Mouse (Mus musculus) gastrocnemius, adult 18-20 months (tissue): Measurements from ENCODE around the gene Stub1. TPM values are rescaled to one million over a fixed set of nuclear protein-coding genes. Genes with fewer than 3 reads are reported as not detected.

Experiments used
- DNase-seq: peaks from one replicate; pipeline ENCODE4 v3.0.0; 2021; ENCODE audit warnings: low spot score
- total RNA-seq, 2 experiments: library from RNA; stranded (reverse); gene quantifications; 2 replicates each; pipeline ENCODE4 v1.2.3; 2021

The Stub1 gene
- total RNA-seq, 2 experiments from 2014 or later = 88.4 to 92.9 TPM

- DNase-seq = no peak
Measured at GRCm38 (mm10) chr17:25869498-25869897, 36.3 kb upstream of the Stub1 start.

DNA sequence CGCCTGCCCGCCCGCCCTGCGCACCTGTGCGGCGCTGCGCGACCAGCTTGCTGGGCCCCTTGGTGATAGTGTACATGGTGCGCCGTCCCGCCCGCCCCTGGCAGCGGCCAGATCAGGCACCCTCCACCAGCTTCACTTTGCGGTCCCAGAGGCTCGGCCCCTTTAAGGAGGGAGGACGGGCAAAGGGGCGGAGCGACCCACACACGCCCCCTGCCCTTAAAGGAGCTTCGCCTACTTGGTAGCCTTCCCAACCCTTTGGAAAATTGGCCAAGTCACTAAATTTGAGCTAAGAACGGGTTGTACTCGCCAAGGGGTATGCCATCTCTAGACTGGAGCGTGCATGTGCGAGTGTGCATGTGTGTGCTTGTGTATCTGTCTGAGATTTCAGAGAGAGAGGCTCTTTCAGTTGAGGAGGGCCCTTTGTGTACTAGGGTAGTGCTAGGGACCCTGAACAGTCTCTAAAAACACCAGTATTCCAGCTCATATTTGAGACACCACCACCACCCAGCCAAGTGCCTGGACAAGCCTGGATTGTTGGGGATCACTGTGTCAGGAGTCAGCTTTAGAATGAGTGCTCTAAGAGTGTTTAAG is 35.5 kb upstream of the Stub1 start, which contains the start of gene Mcrip2:
Gene Mcrip2, minus strand, starts transcription at position 164 of the 591 bp plus-strand sequence.
- DNase-seq = peak; percentile 93

- DNase-seq = peak; percentile 70
Measured at GRCm38 (mm10) chr17:25867836-25868600, 34.8 kb upstream of the Stub1 start.

DNA sequence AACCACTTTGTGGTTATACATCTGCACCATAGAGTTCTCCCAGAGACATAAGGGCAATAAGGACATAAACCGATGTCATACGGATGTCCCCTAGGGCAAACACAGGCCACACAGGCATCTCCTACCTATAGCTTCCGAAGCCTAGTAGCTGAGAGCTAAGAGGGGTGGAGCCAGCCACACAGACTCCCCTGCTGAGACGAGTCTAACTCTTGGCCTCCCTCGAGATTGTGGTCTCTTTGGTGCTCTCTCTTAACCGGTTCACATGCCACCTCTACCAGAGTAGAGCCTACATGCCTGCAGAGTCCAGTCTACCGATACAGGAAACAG is 34.3 kb upstream of the Stub1 start:
- DNase-seq = no peak

DNA sequence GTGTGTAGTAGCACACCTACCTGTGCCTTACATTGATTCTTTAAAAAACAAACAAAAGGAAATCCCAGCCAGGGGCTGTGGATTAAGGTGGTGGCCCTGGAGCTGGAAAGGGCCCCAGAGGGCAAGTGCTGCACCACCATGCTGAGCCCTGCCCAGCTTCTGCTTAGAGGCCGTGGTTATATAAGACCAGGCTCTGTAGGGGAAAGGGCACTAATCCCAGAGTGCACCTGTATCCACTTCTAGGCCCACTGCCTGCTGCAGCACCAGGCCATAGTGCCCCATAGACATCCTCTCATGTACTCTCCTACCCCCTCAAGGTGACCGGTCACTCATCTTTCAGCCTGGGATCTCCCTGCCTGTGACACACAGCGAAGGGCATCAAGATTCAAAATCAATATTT is 33.0 kb upstream of the Stub1 start:
- DNase-seq = no peak

GRCm38 (mm10) chr17:25865288-25865687 is 32.1 kb upstream of the Stub1 start:
- DNase-seq = no peak

DNA sequence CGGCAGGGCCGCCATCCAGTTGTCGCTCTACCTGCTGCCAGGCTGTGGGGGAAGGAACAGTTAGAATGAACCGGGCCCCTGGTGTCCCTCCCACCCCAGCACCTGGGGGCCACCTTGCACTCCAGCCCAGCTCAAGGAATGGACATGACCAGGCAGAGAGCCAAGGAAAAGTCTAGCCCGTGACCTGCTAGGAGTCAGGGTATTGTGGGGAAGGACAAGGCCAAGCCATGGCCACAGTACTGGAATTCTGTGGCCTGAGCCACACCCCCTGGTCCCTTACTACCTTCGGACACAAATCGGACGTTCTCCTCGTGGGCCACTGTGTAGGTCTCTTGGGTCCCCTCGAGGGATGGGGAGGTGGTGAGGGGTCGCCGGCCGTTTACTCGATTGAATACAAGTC is 31.1 kb upstream of the Stub1 start:
- DNase-seq = no peak

- DNase-seq = no peak
Measured at GRCm38 (mm10) chr17:25863681-25864080, 30.5 kb upstream of the Stub1 start.

DNA sequence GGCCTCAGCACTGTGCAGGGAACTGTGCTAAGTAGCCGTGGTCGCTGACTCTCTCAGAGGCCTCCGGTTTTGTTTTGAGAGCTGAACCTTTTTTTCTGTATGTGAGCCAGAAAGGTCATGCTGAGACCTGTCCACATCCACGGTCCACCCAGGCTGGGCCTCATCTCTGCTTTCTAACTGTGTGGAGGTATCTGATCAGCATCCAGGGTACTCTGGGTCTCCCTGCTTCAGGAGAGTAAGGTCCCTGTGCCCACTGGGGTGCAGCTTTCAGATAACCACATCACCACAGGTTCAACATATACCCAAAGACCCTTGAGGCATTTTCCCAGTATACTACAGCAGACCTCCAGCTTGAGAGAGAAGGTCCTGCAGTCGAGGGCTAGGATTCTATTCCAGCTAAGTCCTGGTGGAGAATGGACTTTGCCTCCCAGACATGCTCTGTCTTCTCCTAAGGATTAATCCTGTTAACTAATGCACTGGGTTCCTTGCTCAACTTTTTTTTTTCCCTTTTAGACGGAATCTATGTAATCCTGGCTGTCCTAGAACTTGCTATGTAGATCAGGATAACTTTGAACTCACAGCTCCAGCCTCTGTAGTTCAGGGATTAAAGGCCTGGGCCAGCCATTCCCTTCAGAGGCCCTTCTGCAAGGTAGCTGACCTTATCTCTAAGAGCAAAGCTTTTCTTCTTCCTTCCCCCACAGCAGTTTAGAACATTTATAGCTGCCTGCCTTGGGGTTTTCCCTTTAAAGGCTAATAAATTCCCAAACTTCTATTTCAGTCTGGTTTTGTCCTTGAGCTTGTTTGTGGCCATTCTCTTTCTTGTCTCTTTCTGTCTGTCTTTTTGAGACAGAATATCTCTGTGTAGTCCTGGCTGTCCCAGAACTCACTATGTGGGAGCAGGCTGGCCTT is 28.8 kb upstream of the Stub1 start:
- DNase-seq = no peak

GRCm38 (mm10) chr17:25860832-25861703 is 27.9 kb upstream of the Stub1 start, which contains the start of gene Wdr90:
Gene Wdr90 (minus strand): TSS chr17:25861501.
- peak; percentile 88 for DNase-seq

DNA sequence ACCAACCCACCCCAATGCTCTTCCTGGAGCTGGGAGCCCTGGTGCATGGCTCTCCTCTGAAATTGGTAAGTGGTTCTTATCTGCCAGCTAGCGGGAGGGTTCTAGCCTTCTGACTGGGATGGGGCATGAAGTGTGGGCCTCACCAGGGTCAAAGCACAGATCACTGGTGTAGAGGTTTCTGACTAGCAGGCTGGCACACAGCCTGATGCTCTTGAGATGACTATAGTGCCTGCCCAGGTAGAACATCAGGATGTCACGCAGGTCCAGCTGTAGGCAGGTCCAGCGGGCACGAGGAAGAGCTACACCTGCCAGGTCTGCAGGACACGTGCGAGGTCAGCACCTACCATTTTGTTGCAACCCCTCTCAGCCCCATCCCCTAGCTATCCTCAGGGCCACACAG is 27.0 kb upstream of the Stub1 start:
- DNase-seq = no peak

GRCm38 (mm10) chr17:25844396-25844901 is 11.2 kb upstream of the Stub1 start, which contains the start of gene Rhot2:
Gene Rhot2 (minus strand): TSS chr17:25844851.
- DNase-seq = peak; percentile 97

GRCm38 (mm10) chr17:25843636-25844395 is 10.6 kb upstream of the Stub1 start:
- DNase-seq = no peak

DNA sequence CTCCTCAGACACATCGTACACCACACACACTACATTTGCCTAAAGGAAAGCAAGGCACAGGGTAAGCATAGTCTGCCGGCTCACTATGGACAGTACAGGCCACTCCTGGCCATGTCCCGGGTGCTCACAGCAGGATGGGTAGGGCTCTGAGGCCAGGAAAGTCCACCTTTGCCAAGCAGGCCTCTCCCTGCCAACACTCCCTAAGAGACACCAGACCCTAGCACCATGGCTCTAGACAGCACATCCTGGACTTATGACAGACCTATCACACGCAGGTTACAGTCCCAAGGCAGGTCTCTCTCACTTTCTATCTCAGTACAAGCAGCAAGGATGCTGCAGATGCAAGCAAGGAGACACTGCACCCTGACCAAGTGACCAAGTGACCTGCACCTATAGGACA is 9.9 kb upstream of the Stub1 start:
- DNase-seq = no peak

DNA sequence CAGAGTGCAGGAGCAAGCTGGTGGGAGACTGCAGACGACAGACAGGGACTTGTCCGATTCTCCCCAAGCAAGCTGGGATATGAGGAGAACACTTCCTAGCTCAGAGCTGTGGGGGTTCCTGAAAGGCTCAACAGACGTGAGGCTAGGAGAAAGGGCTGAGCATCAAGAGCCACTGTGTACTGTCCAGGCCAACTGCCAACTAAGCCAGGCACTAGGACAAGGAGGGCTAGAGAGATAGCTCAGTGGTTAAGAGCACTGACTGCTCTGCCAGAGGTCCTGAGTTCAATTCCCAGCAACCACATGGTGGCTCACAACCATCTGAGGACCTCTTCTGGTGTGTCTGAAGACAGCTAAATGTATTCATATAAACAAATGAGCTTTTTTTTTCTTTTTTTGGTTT is 9.3 kb upstream of the Stub1 start:
- no peak for DNase-seq

GRCm38 (mm10) chr17:25841117-25841880 is 8.1 kb upstream of the Stub1 start, which contains the start of gene Gm20683:
Gene Gm20683 (minus strand): TSS chr17:25841763.
- DNase-seq = no peak

DNA sequence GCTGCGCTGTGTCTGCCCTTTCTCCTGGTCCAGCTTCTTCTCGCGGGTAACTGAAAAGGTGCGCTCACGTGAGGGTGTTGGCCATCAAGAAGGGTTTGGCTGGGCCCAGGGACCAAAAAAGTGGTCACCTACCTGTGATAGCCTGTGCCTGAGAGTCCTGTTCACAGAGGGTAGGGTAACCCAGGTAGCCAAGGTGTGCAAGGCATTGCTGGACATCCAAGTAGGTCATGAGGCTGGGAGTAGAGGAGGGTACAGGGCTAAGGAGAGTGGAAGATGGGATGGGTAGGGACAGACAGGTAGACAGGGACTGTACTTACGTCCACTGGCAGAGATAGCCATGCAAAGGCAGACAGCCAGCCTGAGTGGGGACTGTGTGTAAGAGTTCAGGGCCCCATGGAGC is 7.3 kb upstream of the Stub1 start:
- no peak for DNase-seq

GRCm38 (mm10) chr17:25839455-25840235 is 6.4 kb upstream of the Stub1 start:
- no peak for DNase-seq
